Mouse (Mus musculus) embryonic facial prominence, embryonic 14.5 days (tissue): Measurements from ENCODE around the gene Olfr1032. TPM values are rescaled to one million over a fixed set of nuclear protein-coding genes. Genes with fewer than 3 reads are reported as not detected.

Experiments
- polyA plus RNA-seq: library from polyadenylated mRNA; unstranded; fragments of >200 nt; fragmentation: Nextera tagmentation; extraction: Ambion mirVana; gene quantifications from 2 replicates; pipeline ENCODE4 v1.2.1, GENCODE M21; 2014

The Olfr1032 gene
- polyA plus RNA-seq, 1 experiment from 2014 or later = not detected

Other genes with a start within 250 kb of the Olfr1032 start
- gene Olfr1012, start 242.8 kb upstream of the Olfr1032 start, polyA plus RNA-seq = 0.18 TPM in 1 of 2 replicates, not detected in the other
- gene Olfr1013, start 238.4 kb upstream of the Olfr1032 start, polyA plus RNA-seq = not detected in 2 replicates
- 0.10 TPM in 1 of 2 replicates, not detected in the other for gene Olfr1014, start 232.8 kb upstream of the Olfr1032 start, polyA plus RNA-seq
- gene Olfr1015, start 223.5 kb upstream of the Olfr1032 start, polyA plus RNA-seq = 0.17 and 0.22 TPM in 2 replicates
- 0.13 and 0.22 TPM in 2 replicates for gene Olfr1016, start 203.0 kb upstream of the Olfr1032 start, polyA plus RNA-seq
- not detected in 2 replicates for gene Olfr1018, start 187.1 kb upstream of the Olfr1032 start, polyA plus RNA-seq
- not detected in 2 replicates for gene Olfr1019, start 160.1 kb upstream of the Olfr1032 start, polyA plus RNA-seq
- gene Olfr1020, start 158.5 kb upstream of the Olfr1032 start, polyA plus RNA-seq = not detected in 2 replicates
- not detected in 2 replicates for gene Olfr1022, start 136.9 kb upstream of the Olfr1032 start, polyA plus RNA-seq
- gene Olfr1023, start 119.9 kb upstream of the Olfr1032 start, polyA plus RNA-seq = not detected in 2 replicates
- gene Olfr1024, start 100.5 kb upstream of the Olfr1032 start, polyA plus RNA-seq = not detected in 2 replicates
- 0.14 and 0.50 TPM in 2 replicates for gene Olfr1025-ps1, start 90.3 kb upstream of the Olfr1032 start, polyA plus RNA-seq
- 0.13 TPM in 1 of 2 replicates, not detected in the other for gene Olfr1026, start 84.0 kb upstream of the Olfr1032 start, polyA plus RNA-seq
- not detected in 2 replicates for gene Olfr1028, start 55.1 kb upstream of the Olfr1032 start, polyA plus RNA-seq
- gene Olfr1029, start 31.6 kb upstream of the Olfr1032 start, polyA plus RNA-seq = not detected in 2 replicates
- gene Olfr1030, start 26.3 kb upstream of the Olfr1032 start, polyA plus RNA-seq = 0.07 TPM in 1 of 2 replicates, not detected in the other
- 0.22 TPM in 1 of 2 replicates, not detected in the other for gene Olfr1031, start 15.2 kb upstream of the Olfr1032 start, polyA plus RNA-seq
- 1.6 and 2.2 TPM in 2 replicates for gene Olfr1033, start 15.1 kb downstream of the Olfr1032 start, polyA plus RNA-seq
- 0.04 TPM in 2 replicates for gene Olfr1034, start 40.3 kb downstream of the Olfr1032 start, polyA plus RNA-seq
- not detected in 2 replicates for gene Olfr1036, start 68.5 kb downstream of the Olfr1032 start, polyA plus RNA-seq
- not detected in 2 replicates for gene Olfr1037, start 81.8 kb downstream of the Olfr1032 start, polyA plus RNA-seq
- gene Olfr1039, start 130.4 kb downstream of the Olfr1032 start, polyA plus RNA-seq = not detected in 2 replicates
- gene Olfr1040, start 141.2 kb downstream of the Olfr1032 start, polyA plus RNA-seq = not detected in 2 replicates
- gene Olfr1042, start 156.3 kb downstream of the Olfr1032 start, polyA plus RNA-seq = not detected in 2 replicates
- not detected in 2 replicates for gene Olfr1043, start 162.0 kb downstream of the Olfr1032 start, polyA plus RNA-seq
- 0.09 TPM in 1 of 2 replicates, not detected in the other for gene Olfr1044, start 172.3 kb downstream of the Olfr1032 start, polyA plus RNA-seq
- not detected in 2 replicates for gene Olfr52, start 180.1 kb downstream of the Olfr1032 start, polyA plus RNA-seq
- not detected in 2 replicates for gene Olfr1045, start 197.5 kb downstream of the Olfr1032 start, polyA plus RNA-seq
- not detected in 2 replicates for gene Olfr1046, start 213.8 kb downstream of the Olfr1032 start, polyA plus RNA-seq
- not detected in 2 replicates for gene Olfr1047, start 225.9 kb downstream of the Olfr1032 start, polyA plus RNA-seq
- gene Olfr1048, start 234.7 kb downstream of the Olfr1032 start, polyA plus RNA-seq = 0.29 TPM in 1 of 2 replicates, not detected in the other